Mouse (Mus musculus): ENCODE measurements around the gene Il1b. TPM values are rescaled to one million over a fixed set of nuclear protein-coding genes. Genes with fewer than 3 reads are reported as not detected.
A peak's percentile ranks its signal among the peaks of the same experiment; 100 is the strongest.

The Il1b gene
- polyA plus RNA-seq, 1 experiment: not detected

GRCm38 (mm10) chr2:129320033-129320605 is 50.8 kb downstream of the Il1b start:
- Histone ChIP-seq H3K4me3 (ENCODE audit: insufficient read depth, poor library complexity, severe bottlenecking) (no peak overlapping the region), H3K27me3 (ENCODE audit: control insufficient read depth, insufficient read depth, insufficient read length) (no peaks in the 10 kb centered on the region), H3K79me3 (ENCODE audit: low read depth) (no peaks in the 10 kb centered on the region), H3K79me2 (ENCODE audit: control insufficient read depth, insufficient read depth) (no peaks in the 10 kb centered on the region), H3ac (ENCODE audit: control insufficient read depth, insufficient read length, low read depth) (no peak overlapping the region), H3K36me3 (ENCODE audit: control insufficient read depth, insufficient read depth) (no peaks in the 10 kb centered on the region)
- TF ChIP-seq MYOD1 (IDR thresholded peaks at IDR 0.05; ENCODE audit: control insufficient read depth, insufficient read length, low read depth) (peak; percentile 31), MYOG (IDR thresholded peaks at IDR 0.05; ENCODE audit: control insufficient read depth, extremely low read depth, insufficient read length) (no peak)

GRCm38 (mm10) chr2:129315831-129316230 is 55.1 kb downstream of the Il1b start:
- no peak for TF ChIP-seq CEBPB (IDR thresholded peaks at IDR 0.05; ENCODE audit: low read depth)
- no peak for TF ChIP-seq MAX (IDR thresholded peaks at IDR 0.05)
- peak; percentile 62 for TF ChIP-seq USF1 (IDR thresholded peaks at IDR 0.05; ENCODE audit: low read depth)
- TF ChIP-seq FOSL1 (IDR thresholded peaks at IDR 0.05; ENCODE audit: insufficient read depth, low read length, poor library complexity, severe bottlenecking): no peak
- Histone ChIP-seq H3ac (ENCODE audit: control insufficient read depth, insufficient read length, low read depth) (no peak overlapping the region), H3K4me3 (ENCODE audit: insufficient read depth, poor library complexity, severe bottlenecking) (no peak overlapping the region), H3K27me3 (ENCODE audit: control insufficient read depth, insufficient read depth, insufficient read length) (no peaks in the 10 kb centered on the region), H3K79me3 (ENCODE audit: low read depth) (no peaks in the 10 kb centered on the region), H3K36me3 (ENCODE audit: control insufficient read depth, insufficient read depth) (no peaks in the 10 kb centered on the region), H3K79me2 (ENCODE audit: control insufficient read depth, insufficient read depth) (no peaks in the 10 kb centered on the region)

GRCm38 (mm10) chr2:129314880-129315279 is 56.1 kb downstream of the Il1b start:
- no peak overlapping the region for H3ac ChIP-seq (ENCODE audit: control insufficient read depth, insufficient read length, low read depth)
- no peaks in the 10 kb centered on the region for H3K79me2 ChIP-seq (ENCODE audit: control insufficient read depth, insufficient read depth)
- no peaks in the 10 kb centered on the region for H3K36me3 ChIP-seq (ENCODE audit: control insufficient read depth, insufficient read depth)

More at GRCm38 (mm10) chr2:129314880-129315279, 56.1 kb downstream of the Il1b start:
- TF ChIP-seq CTCF (IDR thresholded peaks at IDR 0.05; ENCODE audit: control insufficient read depth, insufficient read depth, insufficient read length) (no peak), MYOD1 (IDR thresholded peaks at IDR 0.05; ENCODE audit: control insufficient read depth, insufficient read length, low read depth) (no peak), MAX (IDR thresholded peaks at IDR 0.05) (no peak), USF1 (IDR thresholded peaks at IDR 0.05; ENCODE audit: low read depth) (no peak), FOSL1 (IDR thresholded peaks at IDR 0.05; ENCODE audit: insufficient read depth, low read length, poor library complexity, severe bottlenecking) (no peak), MYOG (IDR thresholded peaks at IDR 0.05; ENCODE audit: control insufficient read depth, extremely low read depth, insufficient read length) (no peak), CEBPB (IDR thresholded peaks at IDR 0.05; ENCODE audit: low read depth) (no peak)
- Histone ChIP-seq H3K27me3 (ENCODE audit: control insufficient read depth, insufficient read depth, insufficient read length) (no peaks in the 10 kb centered on the region), H3K79me3 (ENCODE audit: low read depth) (no peaks in the 10 kb centered on the region), H3K4me3 (ENCODE audit: insufficient read depth, poor library complexity, severe bottlenecking) (no peak overlapping the region)

Other genes with a start within 250 kb of the Il1b start
- 27.1 TPM for gene Chchd5, start 241.4 kb downstream of the Il1b start, polyA plus RNA-seq (2012; fragmentation: generic; extraction: Trizol)
- gene Slc20a1, start 172.4 kb downstream of the Il1b start, polyA plus RNA-seq (2012; fragmentation: generic; extraction: Trizol): 57.4 TPM
- gene Ckap2l, start 73.9 kb downstream of the Il1b start, polyA plus RNA-seq (2012; fragmentation: generic; extraction: Trizol): 17.9 TPM
- not detected for gene Il1a, start 61.2 kb downstream of the Il1b start, polyA plus RNA-seq (2012; fragmentation: generic; extraction: Trizol)
- not detected for gene F830045P16Rik, start 165.5 kb upstream of the Il1b start, polyA plus RNA-seq (2012; fragmentation: generic; extraction: Trizol)
- gene Sirpa, start 221.7 kb upstream of the Il1b start, polyA plus RNA-seq (2012; fragmentation: generic; extraction: Trizol): 0.12 TPM